Mouse (Mus musculus): ENCODE data around the gene Aes. TPM values are rescaled to one million over a fixed set of nuclear protein-coding genes. Genes with fewer than 3 reads are reported as not detected.

Aes gene
- polyA plus RNA-seq, 1 experiment from 2014 or later = 266 TPM

- no peaks in the 10 kb centered on the region for H3K4me1 ChIP-seq (ENCODE audit: control insufficient read depth, insufficient read depth, low read length)
- H3K4me3 ChIP-seq (ENCODE audit: low read depth, low read length) = no peak overlapping the region
- H3K4me2 ChIP-seq (ENCODE audit: low read depth) = no peak overlapping the region
- no peak overlapping the region for H3K27ac ChIP-seq (ENCODE audit: low read depth, low read length)
- no peak overlapping the region for H3K9ac ChIP-seq (ENCODE audit: low read length)
- no peaks in the 10 kb centered on the region for H3K36me3 ChIP-seq (ENCODE audit: control insufficient read depth, insufficient read depth, low read length)
- 18% methylated on average over 19 of the region's 19 CpGs for WGBS
- H3K9me3 ChIP-seq (ENCODE audit: control insufficient read depth, low read length) = no peaks in the 10 kb centered on the region
- DNase-seq (ENCODE audit: low spot score) = no peak
- peaks cover 5% of the 10 kb centered on the region; the same call in 1 of the 2 replicates for H3K27me3 ChIP-seq (ENCODE audit: control insufficient read depth, insufficient read depth, low read length)
- no peak for ATAC-seq (ENCODE audit: insufficient read depth, low FRiP score, low TSS enrichment)
These were observed 35.7 kb upstream of the Aes start for GRCm38 (mm10) chr10:81523570-81523969.

- Histone ChIP-seq H3K4me3 (ENCODE audit: low read depth, low read length) (no peak within 1 kb of the TSS), H3K27ac (ENCODE audit: low read depth, low read length) (no peak within 1 kb of the TSS), H3K27me3 (ENCODE audit: control insufficient read depth, insufficient read depth, low read length) (peaks cover 5% of the 10 kb centered on the region; the same call in 1 of the 2 replicates), H3K36me3 (ENCODE audit: control insufficient read depth, insufficient read depth, low read length) (no peaks in the 10 kb centered on the region), H3K4me2 (ENCODE audit: low read depth) (no peak within 1 kb of the TSS), H3K9me3 (ENCODE audit: control insufficient read depth, low read length) (no peaks in the 10 kb centered on the region), H3K9ac (ENCODE audit: low read length) (no peak within 1 kb of the TSS), H3K4me1 (ENCODE audit: control insufficient read depth, insufficient read depth, low read length) (no peaks in the 10 kb centered on the region)
- no peak for DNase-seq (ENCODE audit: low spot score)
- WGBS = 24% methylated on average over 9 of the region's 9 CpGs
- no peak for ATAC-seq (ENCODE audit: insufficient read depth, low FRiP score, low TSS enrichment)
These were observed 35.2 kb upstream of the Aes start, which contains the start of gene Gna15 for GRCm38 (mm10) chr10:81524051-81524605. Gna15 (minus strand) TSS chr10:81524225.

- WGBS = 70% methylated on average over 12 of the region's 13 CpGs
- H3K36me3 ChIP-seq (ENCODE audit: control insufficient read depth, insufficient read depth, low read length) = peaks cover under 1% of the 10 kb centered on the region; the same call in 1 of the 2 replicates
- peaks cover 5% of the 10 kb centered on the region; the same call in 1 of the 2 replicates for H3K27me3 ChIP-seq (ENCODE audit: control insufficient read depth, insufficient read depth, low read length)
- DNase-seq (ENCODE audit: low spot score) = no peak
- H3K9me3 ChIP-seq (ENCODE audit: control insufficient read depth, low read length) = no peaks in the 10 kb centered on the region
- H3K27ac ChIP-seq (ENCODE audit: low read depth, low read length) = no peak overlapping the region
- no peak overlapping the region for H3K4me3 ChIP-seq (ENCODE audit: low read depth, low read length)
- no peak overlapping the region for H3K4me2 ChIP-seq (ENCODE audit: low read depth)
- no peak for ATAC-seq (ENCODE audit: insufficient read depth, low FRiP score, low TSS enrichment)
- no peaks in the 10 kb centered on the region for H3K4me1 ChIP-seq (ENCODE audit: control insufficient read depth, insufficient read depth, low read length)
- no peak overlapping the region for H3K9ac ChIP-seq (ENCODE audit: low read length)
These were observed 34.1 kb upstream of the Aes start for GRCm38 (mm10) chr10:81525017-81525694.

GRCm38 (mm10) chr10:81526779-81527178 lies 32.5 kb upstream of the Aes start:
- no peak overlapping the region for H3K9ac ChIP-seq (ENCODE audit: low read length)
- ATAC-seq (ENCODE audit: insufficient read depth, low FRiP score, low TSS enrichment) = no peak
- peaks cover 2% of the 10 kb centered on the region; the same call in 1 of the 2 replicates for H3K36me3 ChIP-seq (ENCODE audit: control insufficient read depth, insufficient read depth, low read length)
- H3K4me1 ChIP-seq (ENCODE audit: control insufficient read depth, insufficient read depth, low read length) = no peaks in the 10 kb centered on the region
- peaks cover 2% of the 10 kb centered on the region; the same call in 1 of the 2 replicates for H3K27me3 ChIP-seq (ENCODE audit: control insufficient read depth, insufficient read depth, low read length)
- no peak overlapping the region for H3K4me3 ChIP-seq (ENCODE audit: low read depth, low read length)
- H3K27ac ChIP-seq (ENCODE audit: low read depth, low read length) = no peak overlapping the region
- 9% methylated on average over 14 of the region's 14 CpGs for WGBS
- H3K4me2 ChIP-seq (ENCODE audit: low read depth) = no peak overlapping the region
- DNase-seq (ENCODE audit: low spot score) = peak; percentile 75
- H3K9me3 ChIP-seq (ENCODE audit: control insufficient read depth, low read length) = no peaks in the 10 kb centered on the region

- H3K9me3 ChIP-seq (ENCODE audit: control insufficient read depth, low read length) = no peaks in the 10 kb centered on the region
- DNase-seq (ENCODE audit: low spot score) (no peak), ATAC-seq (ENCODE audit: insufficient read depth, low FRiP score, low TSS enrichment) (no peak)
- no peak overlapping the region for H3K27ac ChIP-seq (ENCODE audit: low read depth, low read length)
- H3K9ac ChIP-seq (ENCODE audit: low read length) = no peak overlapping the region
- H3K27me3 ChIP-seq (ENCODE audit: control insufficient read depth, insufficient read depth, low read length) = no peaks in the 10 kb centered on the region
- no peak overlapping the region for H3K4me3 ChIP-seq (ENCODE audit: low read depth, low read length)
- no peak overlapping the region for H3K4me2 ChIP-seq (ENCODE audit: low read depth)
- H3K4me1 ChIP-seq (ENCODE audit: control insufficient read depth, insufficient read depth, low read length) = no peaks in the 10 kb centered on the region
- peaks cover 9% of the 10 kb centered on the region for H3K36me3 ChIP-seq (ENCODE audit: control insufficient read depth, insufficient read depth, low read length)
- WGBS = 61% methylated on average over 16 of the region's 16 CpGs
These were observed 24.5 kb upstream of the Aes start for GRCm38 (mm10) chr10:81534826-81535225.

DNA sequence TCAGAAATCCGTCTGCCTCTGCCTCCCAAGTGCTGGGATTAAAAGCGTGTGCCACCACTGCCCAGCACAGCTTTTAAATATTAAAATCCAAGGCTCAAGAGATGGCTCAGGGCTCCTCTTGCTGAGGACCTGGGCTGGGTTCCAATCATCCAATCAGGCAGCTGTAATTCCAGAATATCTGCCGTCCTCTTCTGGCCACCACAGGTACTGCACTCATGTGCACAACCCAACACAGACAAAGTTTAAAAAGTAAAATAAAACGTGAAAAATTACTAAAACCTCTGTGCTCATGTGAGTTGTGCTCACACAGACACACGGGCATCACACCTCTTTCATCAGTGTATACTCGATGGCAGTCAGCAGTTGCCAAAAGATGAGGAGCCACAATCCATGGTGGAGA lies 22.6 kb upstream of the Aes start:
- Histone ChIP-seq H3K27ac (ENCODE audit: low read depth, low read length) (no peak overlapping the region), H3K9ac (ENCODE audit: low read length) (no peak overlapping the region), H3K4me2 (ENCODE audit: low read depth) (no peak overlapping the region), H3K4me3 (ENCODE audit: low read depth, low read length) (no peak overlapping the region), H3K4me1 (ENCODE audit: control insufficient read depth, insufficient read depth, low read length) (0 out of 2 replicates have a peak, but pooled peaks cover 1% of the 10 kb centered on the region), H3K36me3 (ENCODE audit: control insufficient read depth, insufficient read depth, low read length) (peaks cover 7% of the 10 kb centered on the region), H3K9me3 (ENCODE audit: control insufficient read depth, low read length) (no peaks in the 10 kb centered on the region), H3K27me3 (ENCODE audit: control insufficient read depth, insufficient read depth, low read length) (no peaks in the 10 kb centered on the region)
- WGBS = 76% methylated on average over 6 of the region's 6 CpGs
- DNase-seq (ENCODE audit: low spot score) (no peak), ATAC-seq (ENCODE audit: insufficient read depth, low FRiP score, low TSS enrichment) (no peak)

DNA sequence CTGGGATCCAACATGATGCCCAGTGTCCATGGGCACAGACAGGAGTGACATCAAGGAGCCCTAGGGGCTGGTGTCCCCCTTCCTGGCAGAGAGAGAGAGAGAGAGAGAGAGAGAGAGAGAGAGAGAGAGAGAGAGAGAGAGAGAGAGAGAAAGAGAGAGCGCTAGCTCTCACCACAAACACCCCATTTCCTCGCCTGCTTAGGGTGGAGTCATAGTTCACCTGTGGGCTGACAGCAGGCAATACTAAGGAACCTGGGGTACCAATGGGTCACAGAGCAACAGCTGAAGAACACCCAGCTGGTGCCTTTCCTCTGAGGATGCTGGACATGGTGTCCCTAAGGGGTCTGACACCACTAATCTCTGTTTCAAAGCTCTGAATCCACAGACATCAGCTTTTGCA lies 21.9 kb upstream of the Aes start:
- peaks cover 4% of the 10 kb centered on the region; the same call in 1 of the 2 replicates for H3K36me3 ChIP-seq (ENCODE audit: control insufficient read depth, insufficient read depth, low read length)
- peaks cover 7% of the 10 kb centered on the region; the same call in 1 of the 2 replicates for H3K4me1 ChIP-seq (ENCODE audit: control insufficient read depth, insufficient read depth, low read length)
- no peak for DNase-seq (ENCODE audit: low spot score)
- H3K27me3 ChIP-seq (ENCODE audit: control insufficient read depth, insufficient read depth, low read length) = no peaks in the 10 kb centered on the region
- H3K27ac ChIP-seq (ENCODE audit: low read depth, low read length) = no peak overlapping the region
- H3K4me3 ChIP-seq (ENCODE audit: low read depth, low read length) = no peak overlapping the region
- no peak overlapping the region for H3K9ac ChIP-seq (ENCODE audit: low read length)
- no peaks in the 10 kb centered on the region for H3K9me3 ChIP-seq (ENCODE audit: control insufficient read depth, low read length)
- no peak overlapping the region for H3K4me2 ChIP-seq (ENCODE audit: low read depth)
- no peak for ATAC-seq (ENCODE audit: insufficient read depth, low FRiP score, low TSS enrichment)
- 85% methylated on average over 2 of the region's 2 CpGs for WGBS

- Histone ChIP-seq H3K4me1 (ENCODE audit: control insufficient read depth, insufficient read depth, low read length) (peaks cover 17% of the 10 kb centered on the region), H3K36me3 (ENCODE audit: control insufficient read depth, insufficient read depth, low read length) (no peaks in the 10 kb centered on the region), H3K9me3 (ENCODE audit: control insufficient read depth, low read length) (no peaks in the 10 kb centered on the region), H3K4me3 (ENCODE audit: low read depth, low read length) (no peak overlapping the region), H3K4me2 (ENCODE audit: low read depth) (no peak overlapping the region), H3K27ac (ENCODE audit: low read depth, low read length) (no peak overlapping the region), H3K9ac (ENCODE audit: low read length) (no peak overlapping the region), H3K27me3 (ENCODE audit: control insufficient read depth, insufficient read depth, low read length) (no peaks in the 10 kb centered on the region)
- DNase-seq (ENCODE audit: low spot score) (no peak), ATAC-seq (ENCODE audit: insufficient read depth, low FRiP score, low TSS enrichment) (no peak)
- 87% methylated on average over 3 of the region's 3 CpGs for WGBS
These were observed 20.8 kb upstream of the Aes start for GRCm38 (mm10) chr10:81538321-81539048.
